In the genomic region with DNA sequence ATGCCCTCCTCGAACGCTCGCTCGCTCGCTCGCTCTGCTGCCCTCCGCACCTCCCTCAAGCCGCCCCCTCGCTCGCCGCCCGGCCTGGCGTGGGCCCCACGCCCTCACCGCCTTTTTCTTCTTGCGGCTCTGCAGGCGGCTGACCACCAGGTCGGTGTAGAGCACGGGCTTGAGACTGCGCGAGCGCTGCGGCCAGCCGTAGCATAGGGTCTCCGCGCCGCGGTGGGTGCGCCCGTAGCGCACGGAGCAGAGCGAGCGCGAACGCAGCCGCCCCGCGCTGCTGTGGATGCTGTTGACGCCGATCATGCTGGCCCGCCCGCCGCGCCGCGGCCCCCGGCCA, we compare ENCODE assay signal across 8 mouse cellular contexts. TPM values are rescaled to one million over a fixed set of nuclear protein-coding genes. Genes with fewer than 3 reads are reported as not detected.
A peak's percentile ranks its signal among the peaks of the same experiment; 100 is the strongest.
DNase-seq lines count a peak whose midpoint lies in the region; ATAC-seq and TF ChIP-seq lines count a peak whose summit lies in the region.

No protein-coding gene starts in this region.

- no peak for TF ChIP-seq POLR2A in small intestine, adult 2 months (IDR thresholded peaks at IDR 0.05; ENCODE audit: low read depth, low read length)

- TF ChIP-seq CTCF in forebrain, postnatal 0 days (IDR thresholded peaks at IDR 0.05; ENCODE audit: low read depth), result no peak
- no peak for TF ChIP-seq CTCF in small intestine, adult 2 months (IDR thresholded peaks at IDR 0.05; ENCODE audit: extremely low read depth, insufficient read length, insufficient replicate concordance, low read depth, low read length)

- peak; percentile 21 to 22 for DNase-seq in frontal cortex, postnatal 14 days (ENCODE audit: low spot score in 2 of 2)
- no peak for DNase-seq in neural tube, embryonic 11.5 days (ENCODE audit: low spot score)
- no peak for DNase-seq in neural tube, embryonic 10.5 days (ENCODE audit: extremely low spot score, low spot score)
- DNase-seq in forebrain, postnatal 0 days, result peak; percentile 36
- DNase-seq in thymus, adult 18-20 months, result no peak

- H3K27ac ChIP-seq in neural tube, embryonic 11.5 days (ENCODE audit: low read depth, low read length), result no peak overlapping the region
- peak overlapping the region; percentile 59; the same call in 1 of the 2 replicates for H3K27ac ChIP-seq in forebrain, postnatal 0 days (ENCODE audit: low read depth, low read length)
- H3K27ac ChIP-seq in limb, embryonic 12.5 days, result no peak overlapping the region
- peak overlapping the region; percentile 32; the same call in 1 of the 2 replicates for H3K27ac ChIP-seq in small intestine, adult 2 months (ENCODE audit: insufficient read depth, low read depth, low read length)

- 1% methylated on average over 47 of the region's 48 CpGs for WGBS in neural tube, embryonic 11.5 days
- 2% methylated on average over 47 of the region's 48 CpGs for WGBS in forebrain, postnatal 0 days
- WGBS in limb, embryonic 12.5 days, result under 1% methylated on average over 47 of the region's 48 CpGs
- WGBS in small intestine, adult 2 months, result 3% methylated on average over 48 of the region's 48 CpGs

- H3K9me3 ChIP-seq in neural tube, embryonic 11.5 days (ENCODE audit: control insufficient read depth, low read length), result no peaks in the 10 kb centered on the region
- H3K9me3 ChIP-seq in forebrain, postnatal 0 days (ENCODE audit: low read length), result no peaks in the 10 kb centered on the region
- H3K9me3 ChIP-seq in limb, embryonic 12.5 days, result no peaks in the 10 kb centered on the region

- H3K9ac ChIP-seq in neural tube, embryonic 11.5 days (ENCODE audit: low read length), result peak overlapping the region; percentile 11; the same call in 1 of the 2 replicates
- H3K9ac ChIP-seq in forebrain, postnatal 0 days, result peak overlapping the region; percentile 59
- peak overlapping the region; percentile 59 for H3K9ac ChIP-seq in limb, embryonic 12.5 days (replicated peaks)

- H3K4me1 ChIP-seq in neural tube, embryonic 11.5 days (ENCODE audit: control insufficient read depth, insufficient read depth, low read length), result peaks cover 19% of the 10 kb centered on the region
- peaks cover 30% of the 10 kb centered on the region for H3K4me1 ChIP-seq in forebrain, postnatal 0 days (ENCODE audit: insufficient read depth)
- peaks cover 32% of the 10 kb centered on the region for H3K4me1 ChIP-seq in limb, embryonic 12.5 days (replicated peaks)
- peaks cover 6% of the 10 kb centered on the region for H3K4me1 ChIP-seq in small intestine, adult 2 months (ENCODE audit: control insufficient read depth, insufficient read depth, insufficient read length, low read length)

- no peak for ATAC-seq in frontal cortex, adult (ENCODE audit: low TSS enrichment)
- ATAC-seq in neural tube, embryonic 11.5 days (ENCODE audit: insufficient read depth, low FRiP score, low TSS enrichment), result no peak
- peak; percentile 53 for ATAC-seq in forebrain, postnatal 0 days
- ATAC-seq in limb, embryonic 12.5 days (ENCODE audit: insufficient number of reproducible peaks, insufficient read depth, low FRiP score, low TSS enrichment, low read depth), result no peak

- no peaks in the 10 kb centered on the region for H3K36me3 ChIP-seq in neural tube, embryonic 11.5 days (ENCODE audit: control insufficient read depth, insufficient read depth, low read length)
- H3K36me3 ChIP-seq in forebrain, postnatal 0 days (ENCODE audit: insufficient read depth), result peaks cover 19% of the 10 kb centered on the region
- H3K36me3 ChIP-seq in limb, embryonic 12.5 days, result 0 out of 2 replicates have a peak, but pooled peaks cover 2% of the 10 kb centered on the region
- H3K36me3 ChIP-seq in small intestine, adult 2 months (ENCODE audit: control insufficient read depth, insufficient read depth, low read length), result peaks cover 4% of the 10 kb centered on the region; the same call in 1 of the 2 replicates

- peak overlapping the region; percentile 40 for H3K4me3 ChIP-seq in neural tube, embryonic 11.5 days (ENCODE audit: low read depth, low read length)
- H3K4me3 ChIP-seq in forebrain, postnatal 0 days (ENCODE audit: low read depth, low read length), result peak overlapping the region; percentile 64
- H3K4me3 ChIP-seq in limb, embryonic 12.5 days (replicated peaks), result peak overlapping the region; percentile 49
- H3K4me3 ChIP-seq in small intestine, adult 2 months (ENCODE audit: low read depth, low read length), result peak overlapping the region; percentile 53

- peaks cover 78% of the 10 kb centered on the region for H3K27me3 ChIP-seq in neural tube, embryonic 11.5 days (ENCODE audit: control insufficient read depth, insufficient read depth, low read length)
- 0 out of 2 replicates have a peak, but pooled peaks cover 17% of the 10 kb centered on the region for H3K27me3 ChIP-seq in forebrain, postnatal 0 days (ENCODE audit: insufficient read depth, low read length)
- H3K27me3 ChIP-seq in limb, embryonic 12.5 days, result peaks cover 100% of the 10 kb centered on the region
- H3K27me3 ChIP-seq in small intestine, adult 2 months (ENCODE audit: control insufficient read depth, insufficient read depth, low read length), result peaks cover 54% of the 10 kb centered on the region

- peak overlapping the region; percentile 49 for H3K4me2 ChIP-seq in neural tube, embryonic 11.5 days (ENCODE audit: low read depth)
- peak overlapping the region; percentile 83 for H3K4me2 ChIP-seq in forebrain, postnatal 0 days (ENCODE audit: low read depth)
- H3K4me2 ChIP-seq in limb, embryonic 12.5 days, result peak overlapping the region; percentile 73

RNA-seq across cellular contexts. Expression of gene Psd, which starts 9.4 kb away (rescaled TPM):
- polyA plus RNA-seq in neural tube, embryonic 11.5 days (2014; fragmentation: Nextera tagmentation; extraction: Ambion mirVana), result 10.9 and 12.7 TPM in 2 replicates
- 395 and 483 TPM in 2 replicates for total RNA-seq in forebrain, postnatal 0 days (2014; rRNA removed)
- polyA plus RNA-seq in forebrain, postnatal 0 days (2015; fragmentation: Nextera tagmentation; extraction: Ambion mirVana), result 158 and 178 TPM in 2 replicates
- 2.8 and 3.0 TPM in 2 replicates for polyA plus RNA-seq in limb, embryonic 12.5 days (2016; fragmentation: Nextera tagmentation; extraction: Ambion mirVana)
- 27.0 and 30.1 TPM in 2 replicates for polyA plus RNA-seq in small intestine, adult 2 months (2012; rRNA removed)

RNA-seq across cellular contexts. Expression of gene Fbxl15, which starts 10.5 kb away (rescaled TPM):
- polyA plus RNA-seq in neural tube, embryonic 11.5 days (2014; fragmentation: Nextera tagmentation; extraction: Ambion mirVana), result 22.0 and 24.5 TPM in 2 replicates
- 37.2 and 54.8 TPM in 2 replicates for total RNA-seq in forebrain, postnatal 0 days (2014; rRNA removed)
- polyA plus RNA-seq in forebrain, postnatal 0 days (2015; fragmentation: Nextera tagmentation; extraction: Ambion mirVana), result 50.3 and 59.1 TPM in 2 replicates
- polyA plus RNA-seq in limb, embryonic 12.5 days (2016; fragmentation: Nextera tagmentation; extraction: Ambion mirVana), result 14.3 and 14.4 TPM in 2 replicates
- 37.4 and 60.4 TPM in 2 replicates for polyA plus RNA-seq in small intestine, adult 2 months (2012; rRNA removed)

RNA-seq across cellular contexts. Expression of gene Nfkb2, which starts 13.4 kb away (rescaled TPM):
- 4.1 and 4.3 TPM in 2 replicates for polyA plus RNA-seq in neural tube, embryonic 11.5 days (2014; fragmentation: Nextera tagmentation; extraction: Ambion mirVana)
- total RNA-seq in forebrain, postnatal 0 days (2014; rRNA removed), result 2.2 TPM in 2 replicates
- 1.2 and 1.3 TPM in 2 replicates for polyA plus RNA-seq in forebrain, postnatal 0 days (2015; fragmentation: Nextera tagmentation; extraction: Ambion mirVana)
- 8.5 and 9.5 TPM in 2 replicates for polyA plus RNA-seq in limb, embryonic 12.5 days (2016; fragmentation: Nextera tagmentation; extraction: Ambion mirVana)
- polyA plus RNA-seq in small intestine, adult 2 months (2012; rRNA removed), result 41.4 and 89.6 TPM in 2 replicates

RNA-seq across cellular contexts. Expression of gene Cuedc2, which starts 21.0 kb away (rescaled TPM):
- polyA plus RNA-seq in neural tube, embryonic 11.5 days (2014; fragmentation: Nextera tagmentation; extraction: Ambion mirVana), result 263 and 274 TPM in 2 replicates
- total RNA-seq in forebrain, postnatal 0 days (2014; rRNA removed), result 214 and 275 TPM in 2 replicates
- polyA plus RNA-seq in forebrain, postnatal 0 days (2015; fragmentation: Nextera tagmentation; extraction: Ambion mirVana), result 388 and 443 TPM in 2 replicates
- 165 and 176 TPM in 2 replicates for polyA plus RNA-seq in limb, embryonic 12.5 days (2016; fragmentation: Nextera tagmentation; extraction: Ambion mirVana)
- 23.5 and 26.9 TPM in 2 replicates for polyA plus RNA-seq in small intestine, adult 2 months (2012; rRNA removed)

RNA-seq across cellular contexts. Expression of gene Mfsd13a, which starts 23.4 kb away (rescaled TPM):
- polyA plus RNA-seq in neural tube, embryonic 11.5 days (2014; fragmentation: Nextera tagmentation; extraction: Ambion mirVana), result 6.8 and 7.3 TPM in 2 replicates
- 4.1 and 5.3 TPM in 2 replicates for total RNA-seq in forebrain, postnatal 0 days (2014; rRNA removed)
- 11.5 and 14.1 TPM in 2 replicates for polyA plus RNA-seq in forebrain, postnatal 0 days (2015; fragmentation: Nextera tagmentation; extraction: Ambion mirVana)
- 3.8 and 4.4 TPM in 2 replicates for polyA plus RNA-seq in limb, embryonic 12.5 days (2016; fragmentation: Nextera tagmentation; extraction: Ambion mirVana)
- 29.4 and 36.0 TPM in 2 replicates for polyA plus RNA-seq in small intestine, adult 2 months (2012; rRNA removed)

Comparison
In these comparisons a context has a peak if more than half of its experiments do, and no peak if none do; other contexts are left out.
1. DNase-seq: peak in frontal cortex, postnatal 14 days (2 of 2) and forebrain, postnatal 0 days (single experiment); none in neural tube, embryonic 11.5 days (single experiment), neural tube, embryonic 10.5 days (single experiment) and thymus, adult 18-20 months (0 of 2).
2. H3K27ac ChIP-seq: peak in forebrain, postnatal 0 days (single experiment) and small intestine, adult 2 months (single experiment); none in neural tube, embryonic 11.5 days (single experiment) and limb, embryonic 12.5 days (single experiment).
3. Peak in every context shown above with its lines, with median percentiles within 50 percentile points of each other: H3K4me2 ChIP-seq, H3K4me3 ChIP-seq and H3K9ac ChIP-seq.